Mouse (Mus musculus) heart, postnatal 0 days (tissue): ENCODE results near the gene Tmc4. TPM values are rescaled to one million over a fixed set of nuclear protein-coding genes. Genes with fewer than 3 reads are reported as not detected.
"Not testable (repeated sequence)": the region's sequence is repeated elsewhere in the genome, so short reads cannot be mapped to it uniquely, and the experiment has no call there.

ENCODE experiments used
- ATAC-seq: fragments of 200-750 bp; cut with Nextera tagmentation; 2 replicates; pipeline ENCODE4 v1.8.0; 2017; ENCODE audit warnings: low read depth, moderate number of reproducible peaks, moderate library complexity; ENCODE audit not compliant: insufficient read depth
- DNase-seq: peaks from one replicate; pipeline ENCODE4 v3.0.0-alpha.2; 2016; ENCODE audit warnings: low spot score
- H3K27ac ChIP-seq: fragments of 300-500 bp; sonication (generic); 2 replicates; pipeline ENCODE4 v1.5.1; 2014; ENCODE audit warnings: low read depth, mild to moderate bottlenecking
- H3K27me3 ChIP-seq: fragments of 300-500 bp; sonication (generic); 2 replicates; pipeline ENCODE4 v1.6.1; 2014; ENCODE audit warnings: low read length, mixed read lengths; ENCODE audit not compliant: control insufficient read depth, insufficient read depth
- H3K36me3 ChIP-seq: fragments of 300-500 bp; sonication (generic); replicated peaks from 2 replicates; pipeline ENCODE4 v1.6.1; 2014; ENCODE audit warnings: low read length, mixed read lengths; ENCODE audit not compliant: control insufficient read depth, insufficient read depth
- H3K4me1 ChIP-seq: fragments of 300-500 bp; sonication (generic); 2 replicates; pipeline ENCODE4 v1.6.1; 2014; ENCODE audit warnings: antibody characterized with exemption; ENCODE audit not compliant: control insufficient read depth, insufficient read depth
- H3K4me2 ChIP-seq: fragments of 300-500 bp; sonication (generic); 2 replicates; pipeline ENCODE4 v1.6.1; 2014; ENCODE audit warnings: low read depth, mild to moderate bottlenecking, low read length, moderate library complexity
- H3K4me3 ChIP-seq: fragments of 300-500 bp; sonication (generic); 2 replicates; pipeline ENCODE4 v1.5.1; 2014; ENCODE audit warnings: low read depth, low read length
- H3K9ac ChIP-seq: fragments of 300-500 bp; sonication (generic); replicated peaks from 2 replicates; pipeline ENCODE4 v1.6.1; 2014; ENCODE audit warnings: low read depth, low read length, mixed read lengths
- H3K9me3 ChIP-seq: fragments of 300-500 bp; sonication (generic); replicated peaks from 2 replicates; pipeline ENCODE4 v1.6.1; 2016; ENCODE audit warnings: low read length; ENCODE audit not compliant: control insufficient read depth
- CTCF ChIP-seq: IDR thresholded peaks from 2 replicates; pipeline ENCODE4 v1.5.1; 2016; ENCODE audit warnings: antibody characterized with exemption, control low read depth, low read depth
- EP300 ChIP-seq: IDR thresholded peaks from 2 replicates; pipeline ENCODE4 v1.6.1; 2016; ENCODE audit warnings: antibody characterized with exemption, low read depth
- WGBS: fragments of 180-500 bp; shearing (Covaris S2); extraction: QIAGEN DNeasy Blood & Tissue Kit; methylation state at CpG from one replicate; pipeline ENCODE4 v1.1.7; 2014; 5-methylcytosine and 5-hydroxymethylcytosine counted together
- polyA plus RNA-seq: library from polyadenylated mRNA; unstranded; fragments of >200 nt; fragmentation: Nextera tagmentation; extraction: Ambion mirVana; gene quantifications from 2 replicates; pipeline ENCODE4 v1.2.1, GENCODE M21; 2015
- total RNA-seq: library from RNA; depleted of rRNA; stranded (reverse); fragments of >200 nt; gene quantifications from 2 replicates; pipeline ENCODE4 v1.2.3, GENCODE M21; 2014; ENCODE audit warnings: low replicate concordance; rRNA removed

Tmc4 gene
- 0.31 and 0.99 TPM in 2 replicates for total RNA-seq
- polyA plus RNA-seq, result 2.3 and 3.2 TPM in 2 replicates

- 55% methylated on average over 9 of the region's 9 CpGs for WGBS
- no peaks in the 10 kb centered on the region for H3K27me3 ChIP-seq
- H3K36me3 ChIP-seq, result peaks cover 10% of the 10 kb centered on the region; the same call in 1 of the 2 replicates
- ATAC-seq (no peak), DNase-seq (no peak)
- no peak within 1 kb of the TSS for H3K27ac ChIP-seq
- no peak within 1 kb of the TSS for H3K9ac ChIP-seq
- H3K9me3 ChIP-seq, result no peaks in the 10 kb centered on the region
- H3K4me2 ChIP-seq, result no peak within 1 kb of the TSS
- H3K4me1 ChIP-seq, result no peaks in the 10 kb centered on the region
- H3K4me3 ChIP-seq, result no peak within 1 kb of the TSS
- TF ChIP-seq CTCF, result no peak
- TF ChIP-seq EP300, result no peak
Measured at GRCm38 (mm10) chr7:3677342-3677741, at the start of gene Tmc4. Gene Tmc4, minus strand, starts transcription at chr7:3677553.

GRCm38 (mm10) chr7:3725459-3725858, 48.1 kb upstream of the Tmc4 start:
- H3K9me3 ChIP-seq, H3K4me2 ChIP-seq, DNase-seq, H3K36me3 ChIP-seq, ATAC-seq, H3K9ac ChIP-seq, H3K27ac ChIP-seq, H3K4me1 ChIP-seq, H3K27me3 ChIP-seq, H3K4me3 ChIP-seq: not testable (repeated sequence)

- ATAC-seq, H3K27ac ChIP-seq: not testable (repeated sequence)
- 40% methylated on average over 1 of the region's 3 CpGs for WGBS
Measured at GRCm38 (mm10) chr7:3720268-3720667, 42.9 kb upstream of the Tmc4 start, which contains the start of gene Pirb. Gene Pirb, minus strand, starts transcription at chr7:3720391.

GRCm38 (mm10) chr7:3715249-3715648, 37.9 kb upstream of the Tmc4 start:
- DNase-seq (no peak), ATAC-seq (no peak)
- 25% methylated on average over 1 of the region's 1 CpGs for WGBS

More at GRCm38 (mm10) chr7:3720268-3720667, 42.9 kb upstream of the Tmc4 start, which contains the start of gene Pirb:
- not testable (repeated sequence) for H3K4me2 ChIP-seq, H3K4me1 ChIP-seq, H3K9me3 ChIP-seq, H3K27me3 ChIP-seq, H3K4me3 ChIP-seq, DNase-seq, H3K36me3 ChIP-seq, H3K9ac ChIP-seq

GRCm38 (mm10) chr7:3712264-3712942, 35.0 kb upstream of the Tmc4 start:
- H3K36me3 ChIP-seq, result peaks cover 8% of the 10 kb centered on the region; the same call in 1 of the 2 replicates
- ATAC-seq (no peak), DNase-seq (no peak)
- H3K9ac ChIP-seq, result no peak overlapping the region
- no peak overlapping the region for H3K4me3 ChIP-seq
- TF ChIP-seq CTCF, result no peak
- TF ChIP-seq EP300, result no peak
- WGBS, result 27% methylated on average over 5 of the region's 5 CpGs
- H3K27ac ChIP-seq, result no peak overlapping the region
- H3K9me3 ChIP-seq, result no peaks in the 10 kb centered on the region
- no peaks in the 10 kb centered on the region for H3K4me1 ChIP-seq
- no peaks in the 10 kb centered on the region for H3K27me3 ChIP-seq
- no peak overlapping the region for H3K4me2 ChIP-seq

More at GRCm38 (mm10) chr7:3715249-3715648, 37.9 kb upstream of the Tmc4 start:
- Histone ChIP-seq H3K27me3 (no peaks in the 10 kb centered on the region), H3K4me2 (no peak overlapping the region), H3K9ac (no peak overlapping the region), H3K36me3 (no peaks in the 10 kb centered on the region), H3K4me3 (no peak overlapping the region), H3K4me1 (no peaks in the 10 kb centered on the region), H3K27ac (no peak overlapping the region), H3K9me3 (no peaks in the 10 kb centered on the region)
- no peak for TF ChIP-seq CTCF
- no peak for TF ChIP-seq EP300

GRCm38 (mm10) chr7:3709000-3709399, 31.6 kb upstream of the Tmc4 start:
- no peak for DNase-seq
- peaks cover 16% of the 10 kb centered on the region for H3K4me1 ChIP-seq
- no peak overlapping the region for H3K4me3 ChIP-seq
- H3K36me3 ChIP-seq, result peaks cover 23% of the 10 kb centered on the region
- no peaks in the 10 kb centered on the region for H3K27me3 ChIP-seq
- WGBS, result 73% methylated on average over 1 of the region's 1 CpGs
- ATAC-seq, result no peak
- no peak overlapping the region for H3K27ac ChIP-seq
- H3K9me3 ChIP-seq, result no peaks in the 10 kb centered on the region
- no peak for TF ChIP-seq EP300
- no peak for TF ChIP-seq CTCF
- H3K4me2 ChIP-seq, result no peak overlapping the region
- no peak overlapping the region for H3K9ac ChIP-seq

GRCm38 (mm10) chr7:3708447-3708980, 31.2 kb upstream of the Tmc4 start:
- Histone ChIP-seq H3K36me3 (peaks cover 23% of the 10 kb centered on the region), H3K4me1 (peaks cover 16% of the 10 kb centered on the region)
- H3K4me2 ChIP-seq, H3K27me3 ChIP-seq, H3K4me3 ChIP-seq, ATAC-seq, DNase-seq, H3K9me3 ChIP-seq, H3K27ac ChIP-seq, H3K9ac ChIP-seq: not testable (repeated sequence)
- WGBS, result 42% methylated on average over 5 of the region's 5 CpGs
